Mouse (Mus musculus) hindbrain, embryonic 11.5 days (tissue): ENCODE data around the gene Prdm11. TPM values are rescaled to one million over a fixed set of nuclear protein-coding genes. Genes with fewer than 3 reads are reported as not detected.

Experiments used
- ATAC-seq: fragments of 200-750 bp; cut with Nextera tagmentation; 2 replicates; pipeline ENCODE4 v1.8.0; 2017; ENCODE audit warnings: mild to moderate bottlenecking, moderate TSS enrichment, moderate library complexity; ENCODE audit not compliant: low FRiP score
- DNase-seq: peaks from one replicate; pipeline ENCODE4 v3.0.0-alpha.2; 2015; ENCODE audit warnings: low spot score
- H3K27ac ChIP-seq: fragments of 300-500 bp; sonication (generic); 2 replicates; pipeline ENCODE4 v1.5.1; 2014; ENCODE audit warnings: mild to moderate bottlenecking, low read depth, low read length
- H3K27me3 ChIP-seq: fragments of 300-500 bp; sonication (generic); 2 replicates; pipeline ENCODE4 v1.6.1; 2014; ENCODE audit warnings: mild to moderate bottlenecking, low read length, moderate library complexity, mixed read lengths; ENCODE audit not compliant: control insufficient read depth, insufficient read depth
- H3K36me3 ChIP-seq: fragments of 300-500 bp; sonication (generic); 2 replicates; pipeline ENCODE4 v1.6.1; 2014; ENCODE audit warnings: mild to moderate bottlenecking, low read length, moderate library complexity, mixed read lengths; ENCODE audit not compliant: control insufficient read depth, insufficient read depth
- H3K4me1 ChIP-seq: fragments of 300-500 bp; sonication (generic); replicated peaks from 2 replicates; pipeline ENCODE4 v1.6.1; 2014; ENCODE audit warnings: low read length, mixed read lengths; ENCODE audit not compliant: control insufficient read depth, insufficient read depth
- H3K4me2 ChIP-seq: fragments of 300-500 bp; sonication (generic); replicated peaks from 2 replicates; pipeline ENCODE4 v1.6.1; 2014; ENCODE audit warnings: mild to moderate bottlenecking, low read depth, low read length
- H3K4me3 ChIP-seq: fragments of 300-500 bp; sonication (generic); 2 replicates; pipeline ENCODE4 v1.5.1; 2014; ENCODE audit warnings: low read depth, low read length
- H3K9ac ChIP-seq: fragments of 300-500 bp; sonication (generic); 2 replicates; pipeline ENCODE4 v1.6.1; 2014; ENCODE audit warnings: low read depth, low read length
- H3K9me3 ChIP-seq: fragments of 300-500 bp; sonication (generic); 2 replicates; pipeline ENCODE4 v1.6.1; 2016; ENCODE audit warnings: low read length; ENCODE audit not compliant: control insufficient read depth
- WGBS: fragments of 180-500 bp; shearing (Covaris S2); extraction: QIAGEN DNeasy Blood & Tissue Kit; methylation state at CpG from one replicate; pipeline ENCODE4 v1.1.7; 2014; 5-methylcytosine and 5-hydroxymethylcytosine counted together
- polyA plus RNA-seq: library from polyadenylated mRNA; unstranded; fragments of >200 nt; fragmentation: Nextera tagmentation; extraction: Ambion mirVana; gene quantifications from 2 replicates; pipeline ENCODE4 v1.2.1, GENCODE M21; 2014

Gene Prdm11
- polyA plus RNA-seq, 1 experiment from 2014 or later = 2.2 TPM

DNA sequence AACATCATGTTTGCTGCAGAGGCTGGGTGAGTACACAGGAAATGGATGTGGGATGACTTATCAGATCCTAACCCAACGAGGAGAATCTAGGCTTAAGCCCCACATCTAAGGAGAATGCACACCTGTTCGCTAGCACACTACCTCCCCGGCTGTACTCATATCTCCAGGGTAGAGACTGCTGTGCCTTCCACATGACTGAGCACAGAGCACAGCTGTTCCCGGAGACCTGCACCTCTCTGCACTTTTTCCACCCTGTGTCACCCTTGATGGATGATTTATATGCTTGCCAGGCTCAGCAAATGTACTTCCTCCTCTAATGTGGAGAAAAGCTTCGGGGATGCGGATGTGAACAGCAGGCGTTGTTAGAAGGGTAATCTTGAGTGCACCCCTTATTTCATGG is 114.9 kb downstream of the Prdm11 start:
- ATAC-seq (no peak), DNase-seq (no peak)
- Histone ChIP-seq H3K36me3 (no peaks in the 10 kb centered on the region), H3K27ac (no peak overlapping the region), H3K4me2 (no peak overlapping the region), H3K9me3 (no peaks in the 10 kb centered on the region), H3K9ac (no peak overlapping the region), H3K4me3 (no peak overlapping the region), H3K27me3 (no peaks in the 10 kb centered on the region), H3K4me1 (no peaks in the 10 kb centered on the region)
- WGBS = 74% methylated on average over 7 of the region's 7 CpGs

DNA sequence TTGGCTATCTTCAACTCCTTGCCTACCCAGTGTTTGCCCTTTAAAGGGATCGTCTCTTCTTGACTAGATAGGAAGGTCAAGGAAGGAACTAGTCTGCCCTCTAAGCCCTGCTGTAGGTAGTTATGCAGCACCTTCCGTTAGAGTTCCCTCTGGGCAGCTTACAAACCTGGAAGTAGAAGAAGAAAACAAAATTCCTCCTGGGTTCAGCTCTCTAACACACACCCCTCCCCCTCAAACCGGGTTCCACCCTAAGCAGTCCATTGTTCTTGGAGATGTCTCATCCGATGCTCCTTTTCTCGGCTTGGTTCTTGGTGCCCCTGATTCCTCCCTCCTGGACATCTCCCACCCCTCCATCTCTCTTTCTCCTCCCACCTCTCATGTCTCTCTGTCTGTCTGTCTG is 116.3 kb downstream of the Prdm11 start:
- Histone ChIP-seq H3K4me2 (no peak overlapping the region), H3K9ac (no peak overlapping the region), H3K4me3 (no peak overlapping the region), H3K27me3 (no peaks in the 10 kb centered on the region), H3K27ac (no peak overlapping the region), H3K9me3 (no peaks in the 10 kb centered on the region), H3K36me3 (no peaks in the 10 kb centered on the region), H3K4me1 (no peaks in the 10 kb centered on the region)
- ATAC-seq = no peak
- 79% methylated on average over 5 of the region's 5 CpGs for WGBS
- no peak for DNase-seq

DNA sequence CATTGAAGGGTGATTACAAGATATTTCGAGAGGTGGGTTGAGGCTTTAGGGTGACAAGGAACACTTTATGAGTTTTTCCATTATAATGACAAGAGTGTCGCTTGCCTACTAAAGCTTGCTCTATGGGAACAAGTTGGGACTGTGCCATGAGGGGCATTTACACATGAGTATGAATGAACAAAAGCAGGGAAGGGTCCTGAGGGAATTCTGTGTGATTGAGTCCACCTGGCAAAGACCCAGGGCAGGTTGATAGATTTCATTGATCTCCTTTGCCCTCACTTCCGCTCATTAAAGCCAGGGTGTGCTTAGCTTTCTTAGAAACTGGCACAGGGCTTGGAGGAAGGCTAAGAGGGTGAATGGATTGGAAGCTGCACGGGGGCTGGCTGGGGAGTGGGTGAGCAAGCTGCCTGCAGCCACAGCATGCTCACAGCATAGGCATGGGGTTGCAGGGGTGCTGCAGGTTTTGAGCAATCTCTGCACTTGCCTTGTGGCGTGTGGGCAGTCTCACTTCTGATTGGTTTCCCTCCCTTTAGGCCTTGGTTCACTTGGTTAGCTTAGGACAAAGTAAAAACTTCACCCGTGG is 121.2 kb downstream of the Prdm11 start:
- no peaks in the 10 kb centered on the region for H3K4me1 ChIP-seq
- ATAC-seq = no peak
- no peak overlapping the region for H3K9ac ChIP-seq
- H3K27me3 ChIP-seq = no peaks in the 10 kb centered on the region
- H3K27ac ChIP-seq = no peak overlapping the region
- WGBS = 78% methylated on average over 6 of the region's 6 CpGs
- H3K9me3 ChIP-seq = no peaks in the 10 kb centered on the region
- H3K4me3 ChIP-seq = no peak overlapping the region
- no peaks in the 10 kb centered on the region for H3K36me3 ChIP-seq
- no peak overlapping the region for H3K4me2 ChIP-seq
- no peak for DNase-seq

DNA sequence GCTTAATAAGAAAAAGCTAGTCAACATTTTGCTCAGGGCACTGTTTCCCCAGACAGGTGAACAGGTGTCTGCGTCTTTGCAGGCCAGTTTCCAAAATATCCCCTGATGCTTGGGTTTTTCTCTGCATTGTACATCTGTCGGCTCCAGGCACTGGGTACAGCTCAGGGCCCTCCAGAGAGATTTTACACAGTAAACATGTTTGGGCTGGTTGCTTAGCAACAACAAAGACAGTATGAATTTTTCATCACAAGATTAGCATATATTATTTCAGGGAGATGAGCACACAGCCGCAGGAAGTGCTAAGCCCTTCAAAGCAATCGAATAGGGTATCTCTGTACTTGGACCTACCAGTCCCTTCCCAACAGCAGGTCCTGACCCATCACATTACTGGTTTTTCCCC is 125.3 kb downstream of the Prdm11 start:
- 66% methylated on average over 4 of the region's 4 CpGs for WGBS
- Histone ChIP-seq H3K27me3 (no peaks in the 10 kb centered on the region), H3K4me1 (no peaks in the 10 kb centered on the region; the same call in 1 of the 2 replicates), H3K4me2 (no peak overlapping the region), H3K9ac (no peak overlapping the region), H3K36me3 (no peaks in the 10 kb centered on the region), H3K4me3 (no peak overlapping the region), H3K9me3 (no peaks in the 10 kb centered on the region), H3K27ac (no peak overlapping the region)
- ATAC-seq = no peak
- peak; percentile 46 for DNase-seq

DNA sequence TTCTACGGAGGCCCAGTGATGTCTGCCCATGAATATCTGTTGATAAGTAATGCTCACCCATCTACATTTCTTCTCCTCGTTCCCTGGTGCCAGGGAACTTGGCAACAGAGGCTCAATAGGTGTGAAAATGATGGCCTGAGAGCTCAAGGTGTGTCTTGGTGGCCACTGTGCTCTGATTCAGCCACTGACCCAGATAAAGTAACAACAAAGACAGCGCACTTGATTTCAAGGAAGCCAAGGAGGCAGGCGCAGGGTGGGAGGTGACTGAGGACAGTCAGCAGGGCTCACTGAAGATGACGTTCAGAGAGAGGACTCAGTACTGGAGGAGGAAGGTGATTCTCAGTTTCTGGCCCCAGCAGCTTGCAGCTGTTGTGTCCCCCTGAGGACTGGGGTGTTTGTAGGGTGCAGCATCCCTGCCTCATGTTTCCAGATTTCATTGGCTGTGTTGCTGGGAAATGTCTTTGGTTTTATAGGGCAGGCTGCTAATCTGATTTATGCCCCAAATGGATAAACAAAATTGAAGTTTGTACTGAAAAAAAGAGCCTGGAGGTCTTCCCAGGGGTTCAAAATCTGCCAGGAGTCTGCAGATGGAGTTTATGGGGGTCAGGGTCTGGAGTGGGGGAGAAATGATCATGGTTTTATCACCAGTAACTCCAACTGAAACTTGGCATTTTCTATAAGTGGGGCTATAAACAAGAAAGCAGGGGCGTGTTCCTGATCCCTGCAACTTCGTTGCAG is 128.4 kb downstream of the Prdm11 start:
- H3K4me3 ChIP-seq = no peak overlapping the region
- DNase-seq (no peak), ATAC-seq (no peak)
- H3K9me3 ChIP-seq = no peaks in the 10 kb centered on the region
- H3K4me1 ChIP-seq = peaks cover 6% of the 10 kb centered on the region
- no peaks in the 10 kb centered on the region for H3K27me3 ChIP-seq
- no peak overlapping the region for H3K9ac ChIP-seq
- no peak overlapping the region for H3K27ac ChIP-seq
- WGBS = 50% methylated on average over 7 of the region's 7 CpGs
- no peaks in the 10 kb centered on the region for H3K36me3 ChIP-seq
- 0 out of 2 replicates have a peak overlapping the region, but pooled peaks have one; percentile 18 for H3K4me2 ChIP-seq

DNA sequence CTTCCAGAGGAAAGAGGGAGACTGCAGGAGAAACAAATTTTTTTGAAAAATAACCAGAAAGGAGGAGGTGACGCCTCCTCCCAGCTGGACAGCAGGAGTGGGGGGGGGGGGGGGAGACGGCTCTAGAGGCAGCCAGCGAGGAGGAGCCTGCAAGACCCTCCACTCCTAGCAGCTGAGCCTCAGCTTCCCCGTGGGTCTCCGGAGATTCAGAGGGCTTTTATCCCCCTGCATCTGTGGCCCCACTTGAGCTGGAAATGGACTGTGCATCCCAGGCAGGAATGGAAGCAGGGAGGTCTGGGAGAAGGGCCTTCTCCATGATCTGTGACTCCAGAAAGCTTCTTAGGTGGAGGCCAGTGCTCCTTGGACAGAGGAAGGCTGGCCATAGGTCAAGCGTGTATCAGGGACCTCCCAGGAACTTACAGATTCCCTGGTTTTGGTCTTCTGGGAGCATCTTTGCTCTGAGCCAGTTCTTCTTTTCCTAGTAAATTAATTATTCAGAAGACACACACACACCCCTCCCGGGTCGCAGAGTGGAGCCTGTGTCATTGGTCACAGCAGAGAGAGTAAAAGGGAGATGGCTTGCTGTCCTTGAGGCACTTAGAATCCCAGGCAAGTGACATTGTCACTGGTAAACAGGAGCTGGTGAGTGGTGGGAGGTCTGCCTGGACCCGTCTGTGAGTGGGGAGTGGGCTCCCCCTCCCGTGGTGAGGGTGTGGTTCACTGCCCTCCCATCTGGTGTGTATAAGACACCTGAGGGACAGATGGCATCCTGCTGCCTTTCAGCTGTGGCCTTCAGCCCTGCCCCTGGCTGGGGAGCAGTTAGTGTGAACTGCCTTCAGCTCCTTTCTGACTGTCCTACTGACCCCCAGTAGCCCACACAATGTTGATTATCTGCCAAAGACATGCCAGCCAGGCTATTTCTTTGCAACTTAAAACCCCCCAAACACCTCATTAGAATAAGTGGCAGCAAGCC is 130.0 kb downstream of the Prdm11 start:
- Histone ChIP-seq H3K4me3 (peak overlapping the region; percentile 42), H3K9me3 (no peaks in the 10 kb centered on the region), H3K36me3 (no peaks in the 10 kb centered on the region), H3K27ac (peak overlapping the region; percentile 58), H3K4me1 (peaks cover 8% of the 10 kb centered on the region), H3K27me3 (no peaks in the 10 kb centered on the region), H3K4me2 (peak overlapping the region; percentile 80), H3K9ac (peak overlapping the region; percentile 60; the same call in 1 of the 2 replicates)
- 9% methylated on average over 9 of the region's 10 CpGs for WGBS
- ATAC-seq (peak; percentile 62), DNase-seq (peak; percentile 63)

Other genes with a start within 250 kb of the Prdm11 start
- 15.4 and 25.0 TPM in 2 replicates for gene Syt13, start 131.1 kb downstream of the Prdm11 start, polyA plus RNA-seq
- gene Trp53i11, start 141.4 kb upstream of the Prdm11 start, polyA plus RNA-seq = 204 and 221 TPM in 2 replicates